Mouse (Mus musculus): ENCODE measurements around the gene Pecr.

DNA sequence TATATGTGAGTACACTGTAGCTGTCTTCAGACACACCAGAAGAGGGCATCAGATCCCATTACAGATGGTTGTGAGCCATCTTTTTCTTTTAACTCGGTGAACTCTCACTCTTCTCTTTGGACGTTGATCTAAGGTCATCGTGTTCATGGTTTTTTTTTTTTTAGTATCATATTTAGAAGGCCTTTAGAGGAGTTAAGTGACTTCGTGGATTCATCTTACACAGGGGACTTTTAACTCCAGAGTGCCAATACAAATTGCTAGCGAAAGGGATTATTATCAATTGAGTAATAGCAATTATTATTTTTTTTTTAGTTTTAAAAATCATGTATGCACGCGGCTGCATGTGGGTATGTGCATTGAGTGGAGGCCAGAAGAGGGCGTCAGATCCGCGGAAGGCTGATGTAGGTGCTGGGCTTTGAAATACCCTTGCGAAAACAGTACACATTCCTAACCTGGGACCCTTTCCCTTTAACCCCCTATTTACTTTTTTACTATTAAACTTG lies 22.6 kb upstream of the Pecr start:
- TF ChIP-seq MXI1 (IDR thresholded peaks at IDR 0.05; ENCODE audit: low read depth, low read length), result no peak
- TF ChIP-seq MAFK (IDR thresholded peaks at IDR 0.05; ENCODE audit: borderline replicate concordance, low read depth, low read length), result no peak
- TF ChIP-seq CTCF (IDR thresholded peaks at IDR 0.05 in 2 of 3, conservative IDR thresholded peaks at IDR 0.05 in 1 of 3; ENCODE audit: control insufficient read depth in 1 of 3, insufficient read depth in 1 of 3, low read depth in 2 of 3, low read length in 3 of 3, poor library complexity in 1 of 3, severe bottlenecking in 1 of 3), result peak; percentile 28 to 66 (median 53)
- TF ChIP-seq POLR2A (IDR thresholded peaks at IDR 0.05; ENCODE audit: control insufficient read depth in 1 of 2, insufficient read depth in 1 of 2, low read depth in 1 of 2, low read length in 2 of 2, poor library complexity in 1 of 2), result no peak
- no peak for TF ChIP-seq USF2 (IDR thresholded peaks at IDR 0.05; ENCODE audit: borderline replicate concordance in 1 of 2, insufficient read depth in 1 of 2, low read depth in 1 of 2, low read length in 2 of 2)
- no peak for TF ChIP-seq TCF12 (IDR thresholded peaks at IDR 0.05; ENCODE audit: low read depth, low read length)
- peak; percentile 47 for TF ChIP-seq MAX (IDR thresholded peaks at IDR 0.05; ENCODE audit: low read length)
